Mouse (Mus musculus): Measurements from ENCODE around the gene Zdhhc11.

GRCm38 (mm10) chr13:74001492-74001891 is 37.8 kb downstream of the Zdhhc11 start:
- TF ChIP-seq CTCF (IDR thresholded peaks at IDR 0.05; ENCODE audit: low read depth, low read length) (no peak), POLR2A (IDR thresholded peaks at IDR 0.05; ENCODE audit: extremely low read depth, insufficient read depth, low read length) (no peak)

Data from liver, adult 2 months (tissue).